Mouse (Mus musculus) ES-Bruce4 (cell line): ENCODE results near the gene Colgalt2.

Experiments used
- CTCF ChIP-seq: IDR thresholded peaks from one replicate; pipeline ENCODE4 v1.8.1; 2011; ENCODE audit warnings: low read depth, low read length
- EP300 ChIP-seq: IDR thresholded peaks from 2 replicates; pipeline ENCODE4 v1.6.1; 2011; ENCODE audit warnings: low read depth, low read length; ENCODE audit not compliant: insufficient read depth
- POLR2A ChIP-seq: IDR thresholded peaks from one replicate; pipeline ENCODE4 v1.8.1; 2011; ENCODE audit warnings: low read length; ENCODE audit not compliant: insufficient read depth

GRCm38 (mm10) chr1:152497581-152497980, 98.0 kb downstream of the Colgalt2 start:
- no peak for TF ChIP-seq EP300
- no peak for TF ChIP-seq POLR2A
- no peak for TF ChIP-seq CTCF
